Mouse (Mus musculus) NIH3T3 (cell line): ENCODE measurements around the gene Krtap16-1.

Experiments
- DNase-seq: peaks from one replicate; pipeline ENCODE4 v3.0.0-alpha.2; 2012; ENCODE audit warnings: low read depth

The Krtap16-1 gene

DNA sequence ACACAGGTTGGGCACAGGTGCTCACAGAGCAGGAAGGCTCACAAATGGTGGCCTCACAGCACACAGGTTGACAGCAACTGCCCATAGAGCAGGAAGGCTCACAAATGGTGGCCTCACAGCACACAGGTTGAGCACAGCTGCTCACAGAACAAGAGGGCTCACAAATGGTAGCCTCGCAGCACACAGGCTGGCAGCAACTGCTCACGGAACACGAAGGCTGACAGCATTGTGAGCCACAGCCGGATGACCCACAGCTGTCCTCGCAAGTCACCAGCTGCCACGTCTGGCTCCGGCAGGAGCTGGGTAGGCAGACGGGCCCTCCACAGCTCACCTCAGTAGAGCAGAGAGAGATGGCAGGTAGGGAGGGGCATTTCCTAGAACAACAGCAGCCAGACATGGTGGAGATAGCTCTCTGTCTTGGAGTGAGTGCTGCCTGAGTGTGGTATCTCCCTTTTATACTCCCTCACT is at the start of gene Krtap16-1:
Gene Krtap16-1, minus strand, starts transcription at position 418 of the 468 bp plus-strand sequence.
- DNase-seq, result no peak

DNA sequence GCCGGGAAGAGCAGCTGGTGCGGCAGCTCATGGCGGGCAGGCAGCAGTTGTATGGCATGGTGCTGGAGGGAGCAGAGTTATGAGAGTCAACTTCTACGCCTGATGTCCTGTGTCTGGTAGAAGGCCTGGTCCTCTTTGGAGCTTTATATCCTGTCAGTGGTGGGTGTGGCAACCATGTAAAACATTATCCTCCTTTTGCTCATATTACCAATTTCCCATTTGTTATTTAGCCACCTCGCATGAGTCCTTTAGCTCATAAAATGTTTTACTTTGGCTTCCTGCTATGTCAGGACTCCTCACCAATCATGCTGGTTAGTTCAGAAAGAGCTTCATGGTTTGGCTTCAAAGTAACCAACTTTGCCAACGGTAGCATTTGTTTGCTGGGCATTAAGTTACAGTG is 43.4 kb upstream of the Krtap16-1 start, which contains the start of gene Krt33b:
Gene Krt33b, minus strand, starts transcription at position 101 of the 400 bp plus-strand sequence.
- DNase-seq, result no peak

DNA sequence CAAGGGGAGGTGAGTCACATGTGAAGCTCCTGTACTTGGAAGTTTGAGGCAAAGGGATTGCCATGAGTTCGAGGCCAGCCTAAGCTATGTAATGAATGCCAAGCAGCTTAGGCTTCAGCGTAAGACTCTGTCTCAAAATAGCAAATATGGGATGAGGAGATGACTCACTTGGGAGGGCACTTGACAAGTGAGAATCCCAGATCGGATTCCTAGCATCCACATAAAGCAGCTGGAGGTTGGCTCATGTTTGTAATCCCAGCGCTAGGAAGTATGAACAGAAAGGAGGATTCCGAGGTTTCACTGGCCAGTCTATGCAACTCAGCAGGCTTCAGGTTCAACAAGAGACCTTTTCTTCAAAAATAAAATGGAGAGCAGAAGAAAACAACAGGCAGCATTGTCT is 35.0 kb upstream of the Krtap16-1 start:
- peak; percentile 6 for DNase-seq

DNA sequence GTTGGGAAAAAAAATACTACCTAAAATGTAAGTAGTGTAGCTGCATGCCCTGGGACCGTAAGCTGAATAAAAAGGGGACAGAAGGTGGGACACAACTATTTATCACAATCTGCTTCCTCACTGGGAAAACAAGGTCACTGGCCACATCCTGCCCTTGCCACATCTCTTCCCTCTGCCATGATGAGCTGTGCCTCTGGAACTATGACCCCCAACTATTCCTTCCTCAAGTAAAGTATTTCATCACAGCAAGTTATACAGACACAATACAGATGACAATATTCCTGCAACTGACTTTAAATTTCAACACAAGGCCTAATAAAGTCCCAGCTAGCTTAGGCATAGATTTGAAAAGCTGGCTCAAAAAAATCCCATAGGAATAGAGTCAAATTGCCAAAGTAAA is 33.1 kb upstream of the Krtap16-1 start:
- no peak for DNase-seq

DNA sequence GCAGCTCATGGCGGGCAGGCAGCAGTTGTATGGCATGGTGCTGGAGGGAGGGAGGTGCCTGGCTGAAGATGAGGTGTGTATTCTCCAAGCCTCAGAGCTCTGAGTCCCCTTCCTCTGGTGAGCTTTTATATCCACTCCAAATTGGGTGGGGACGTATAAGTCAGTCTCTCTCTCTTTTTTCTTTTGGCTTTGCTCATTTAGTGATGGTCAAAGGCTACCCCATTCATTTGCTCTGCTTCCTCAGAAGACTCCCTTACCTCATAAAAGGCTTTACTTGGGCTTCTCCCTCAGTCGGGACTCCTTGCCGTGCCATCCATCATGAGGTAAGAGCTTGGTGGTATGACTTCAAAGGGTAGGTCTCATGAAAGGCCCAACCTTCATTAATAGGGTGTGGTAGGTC is 29.7 kb upstream of the Krtap16-1 start, which contains the start of gene Krt33a:
Gene Krt33a, minus strand, starts transcription at position 101 of the 400 bp plus-strand sequence.
- DNase-seq, result no peak

DNA sequence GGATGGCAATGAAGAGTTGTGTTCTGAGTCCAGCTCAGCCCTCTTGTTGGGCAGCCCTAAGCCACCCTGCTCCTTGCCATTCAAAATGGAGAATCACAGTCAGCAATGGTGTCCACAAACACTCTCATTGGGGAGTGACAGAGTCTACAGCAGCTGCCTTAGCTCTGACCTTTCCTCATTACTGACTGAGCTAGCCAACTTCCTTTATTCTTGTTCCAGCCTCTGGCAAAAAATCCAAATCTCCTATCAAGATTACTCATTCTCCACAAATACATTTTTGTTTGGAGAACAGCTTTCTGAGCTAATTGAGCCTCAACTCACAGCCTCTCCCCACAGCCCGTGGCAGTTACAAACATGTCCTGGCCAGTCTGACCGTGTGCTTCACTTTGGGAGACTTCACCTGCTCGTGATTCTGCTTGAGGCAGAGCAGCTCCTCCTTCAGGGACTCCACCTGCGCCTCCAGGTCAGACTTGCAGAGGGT is 27.3 kb upstream of the Krtap16-1 start:
- no peak for DNase-seq

DNA sequence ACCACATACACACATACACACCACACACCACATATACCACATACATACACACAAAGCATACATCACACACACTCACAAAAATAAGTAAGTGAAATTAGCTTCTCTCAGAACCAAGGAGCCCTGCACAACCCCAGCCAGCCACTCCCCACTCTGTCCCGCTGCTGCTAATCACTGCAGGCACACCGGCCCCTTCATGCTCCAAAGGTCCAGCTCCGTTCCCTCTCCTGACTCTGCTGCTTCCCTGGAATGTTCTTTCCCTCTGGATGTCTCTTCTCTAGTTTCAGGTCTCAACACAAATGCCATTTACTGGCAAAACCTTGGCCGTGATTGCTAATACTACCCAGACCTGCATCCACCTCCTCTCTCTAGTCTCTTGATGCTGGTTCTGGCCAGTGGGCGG is 24.3 kb upstream of the Krtap16-1 start:
- no peak for DNase-seq

DNA sequence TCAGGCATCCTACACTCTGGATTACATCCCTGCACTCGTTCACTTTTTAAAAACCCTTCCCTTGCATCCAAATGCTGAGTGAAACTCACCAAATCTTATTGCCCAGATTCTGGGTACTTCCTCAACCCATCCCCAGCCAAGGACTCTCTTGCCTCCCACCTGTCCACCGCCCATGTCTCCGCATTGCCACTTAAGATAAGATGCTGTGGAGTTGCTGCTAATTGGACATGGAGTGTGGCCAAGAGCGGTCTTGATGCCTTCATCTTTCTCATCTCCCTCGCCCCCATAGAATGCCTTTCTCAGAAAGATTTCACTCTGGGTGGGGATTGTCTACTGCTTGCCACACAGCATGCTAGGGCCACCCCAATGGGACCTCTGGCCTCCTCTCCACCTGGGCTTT is 21.9 kb upstream of the Krtap16-1 start:
- no peak for DNase-seq

DNA sequence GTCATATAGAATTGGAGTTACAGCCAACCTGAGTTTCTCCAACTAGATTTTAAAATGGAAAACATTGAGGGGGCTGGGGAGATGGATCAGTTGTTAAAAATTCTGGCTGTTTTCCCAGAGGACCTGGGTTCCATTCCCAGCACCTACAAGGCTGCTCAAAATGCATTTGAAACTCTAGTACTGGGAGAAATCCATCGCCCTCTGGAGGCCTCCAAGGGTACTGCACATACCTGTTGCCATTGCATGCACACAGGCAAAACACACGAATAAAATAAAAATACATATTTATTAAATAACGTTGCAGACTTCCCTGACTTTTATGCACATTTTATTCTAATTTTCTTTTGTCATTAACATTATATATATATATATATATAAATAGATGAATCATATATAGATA is 20.2 kb upstream of the Krtap16-1 start:
- peak; percentile 11 for DNase-seq

DNA sequence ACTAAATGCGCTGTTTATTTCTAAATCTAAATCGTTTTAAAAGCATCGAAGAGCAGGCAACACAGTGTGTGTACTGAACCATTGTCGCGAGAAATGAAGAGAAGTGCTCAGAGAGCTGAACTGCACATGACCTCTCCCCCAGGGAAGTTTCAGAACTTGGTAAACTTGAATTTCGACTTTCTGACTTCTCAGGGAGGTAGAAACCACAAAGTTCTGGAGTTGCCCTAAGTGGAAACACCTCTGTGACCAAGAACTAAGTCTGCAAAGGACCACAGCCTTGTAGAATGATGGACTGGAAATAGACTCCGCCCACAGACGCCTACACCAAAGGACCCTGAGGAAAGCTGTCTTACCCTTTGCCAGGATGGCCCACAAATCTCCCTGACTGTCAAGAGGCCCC is 19.5 kb upstream of the Krtap16-1 start:
- no peak for DNase-seq

DNA sequence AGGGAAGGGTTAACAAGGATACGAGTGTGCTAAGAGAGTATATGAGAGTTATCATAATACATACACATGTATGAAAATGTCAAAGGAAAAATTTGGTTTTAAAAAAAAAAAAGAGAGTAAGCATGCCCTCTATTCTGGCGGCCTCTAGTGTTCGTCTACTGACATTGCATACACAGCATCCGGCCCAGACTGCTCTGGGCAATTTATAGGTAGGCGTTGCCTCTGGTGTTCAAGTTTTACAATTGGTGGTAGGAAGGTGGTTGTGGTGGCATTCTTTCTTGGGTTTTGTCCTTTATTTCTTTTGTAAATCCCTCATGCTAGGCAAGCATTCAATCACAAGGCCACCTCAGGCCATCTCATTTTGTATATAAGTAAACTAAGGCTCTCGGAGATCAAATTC is 18.4 kb upstream of the Krtap16-1 start:
- peak; percentile 81 for DNase-seq

DNA sequence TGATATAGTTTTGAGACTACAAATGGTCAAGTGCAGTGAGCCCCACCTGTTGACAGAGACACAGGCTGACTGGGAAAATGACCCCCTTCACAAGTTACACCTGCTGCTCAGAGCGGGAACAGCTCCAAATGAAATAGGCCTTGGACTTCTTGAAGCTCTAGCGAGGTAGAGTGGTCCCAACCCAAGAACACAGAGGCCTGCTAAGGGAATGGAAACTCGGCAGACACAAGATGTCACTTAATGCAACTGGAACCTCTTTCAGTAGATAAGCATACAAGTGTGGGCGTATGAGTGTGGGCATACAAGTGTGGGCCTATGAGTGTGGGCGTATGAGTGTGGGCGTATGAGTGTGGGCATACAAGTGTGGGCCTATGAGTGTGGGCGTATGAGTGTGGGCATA is 12.7 kb upstream of the Krtap16-1 start:
- DNase-seq, result no peak

DNA sequence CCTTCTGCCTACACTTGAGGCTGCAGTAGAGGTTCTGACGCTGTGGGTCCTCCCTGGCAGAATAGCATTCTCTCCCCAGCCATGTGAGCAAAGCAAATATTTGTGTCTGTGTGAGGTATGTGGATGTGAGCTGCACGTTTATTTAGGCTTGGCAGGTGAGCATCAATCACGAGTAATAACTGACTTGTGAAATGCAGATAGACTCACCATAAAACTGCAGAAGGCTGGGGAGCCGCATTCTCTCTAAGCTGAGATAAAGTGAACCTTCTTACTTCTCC is 7.9 kb upstream of the Krtap16-1 start:
- no peak for DNase-seq

DNA sequence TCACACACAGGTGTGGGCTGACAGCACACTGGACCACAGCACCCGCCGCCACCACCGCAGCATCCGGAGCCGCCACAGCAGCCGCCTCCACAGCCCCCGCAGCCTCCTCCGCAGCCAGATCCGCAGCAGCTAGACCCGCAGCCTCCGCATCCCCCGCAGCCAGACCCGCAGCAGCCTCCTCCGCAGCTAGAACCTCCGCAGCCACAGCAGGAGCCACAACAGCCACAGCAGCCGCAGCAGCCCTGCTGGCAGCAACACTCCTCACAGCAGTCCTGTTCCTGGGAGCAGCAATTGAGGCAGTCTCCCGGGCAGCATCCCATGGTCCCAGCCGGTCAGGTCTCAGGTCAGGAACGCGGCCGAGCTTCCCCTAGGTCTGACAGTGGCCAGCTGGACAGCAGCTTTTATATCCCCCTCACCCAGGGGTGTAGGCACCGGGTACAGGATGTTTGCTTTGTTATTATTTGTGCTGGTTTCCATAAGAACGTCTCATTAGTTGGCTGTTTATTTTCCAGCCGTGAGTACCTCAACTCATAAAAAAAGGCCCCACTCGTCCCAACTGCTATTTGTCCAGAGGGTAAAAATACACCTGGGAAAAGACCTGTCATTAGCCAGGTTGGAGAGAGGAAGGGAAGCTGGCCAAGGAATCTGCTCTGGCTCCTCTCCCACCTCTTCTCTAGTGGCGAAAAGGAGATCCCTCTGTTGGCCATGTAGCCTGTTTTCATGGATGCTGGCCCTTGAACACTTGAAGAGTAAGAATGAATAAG is 7.4 kb upstream of the Krtap16-1 start, which contains the start of gene Krtap17-1:
Gene Krtap17-1, minus strand, starts transcription at position 375 of the 764 bp plus-strand sequence.
- DNase-seq, result no peak

DNA sequence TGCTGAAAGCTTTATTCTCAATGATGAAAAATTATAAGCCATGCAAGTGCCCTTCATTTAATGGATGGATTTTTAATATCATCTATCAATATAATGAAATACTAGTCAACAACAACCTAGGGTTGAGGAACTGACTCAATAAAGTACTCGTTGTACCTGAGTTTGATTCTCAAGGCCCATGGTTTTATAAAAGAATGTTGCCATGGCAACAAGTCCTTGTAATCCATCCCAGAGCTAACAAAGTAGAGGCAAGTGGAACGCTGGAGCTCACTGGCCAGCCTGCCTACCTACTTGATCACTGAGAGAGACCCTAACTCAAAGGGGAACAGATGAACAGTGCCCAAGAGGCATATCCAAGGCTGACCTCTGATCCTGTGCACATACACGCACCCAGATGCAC is 4.2 kb upstream of the Krtap16-1 start:
- DNase-seq, result no peak

DNA sequence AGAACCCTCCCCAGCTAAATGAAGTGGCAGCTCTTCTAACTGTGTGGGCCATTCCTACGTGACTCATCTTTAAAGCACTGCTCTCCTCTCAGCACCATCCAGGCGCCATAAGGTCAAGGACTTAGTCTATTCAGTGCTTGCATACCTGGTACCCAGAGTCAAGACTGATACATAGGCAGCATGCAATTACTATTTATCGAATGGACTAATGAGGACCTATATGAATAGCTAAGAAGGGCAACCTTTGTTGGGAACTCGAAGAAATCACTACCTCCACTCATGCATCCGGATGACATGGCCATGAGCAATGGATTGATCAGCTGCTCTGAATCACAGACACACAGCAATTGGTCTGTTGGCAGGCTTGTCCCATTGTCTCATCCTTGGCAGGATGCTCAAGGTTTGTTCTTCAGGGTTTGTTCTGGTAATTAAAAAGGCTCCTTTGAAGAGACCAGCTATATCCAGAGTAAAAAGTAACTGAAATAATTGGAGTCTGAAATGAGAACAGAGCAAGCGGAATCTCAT is 3.5 kb upstream of the Krtap16-1 start:
- no peak for DNase-seq

DNA sequence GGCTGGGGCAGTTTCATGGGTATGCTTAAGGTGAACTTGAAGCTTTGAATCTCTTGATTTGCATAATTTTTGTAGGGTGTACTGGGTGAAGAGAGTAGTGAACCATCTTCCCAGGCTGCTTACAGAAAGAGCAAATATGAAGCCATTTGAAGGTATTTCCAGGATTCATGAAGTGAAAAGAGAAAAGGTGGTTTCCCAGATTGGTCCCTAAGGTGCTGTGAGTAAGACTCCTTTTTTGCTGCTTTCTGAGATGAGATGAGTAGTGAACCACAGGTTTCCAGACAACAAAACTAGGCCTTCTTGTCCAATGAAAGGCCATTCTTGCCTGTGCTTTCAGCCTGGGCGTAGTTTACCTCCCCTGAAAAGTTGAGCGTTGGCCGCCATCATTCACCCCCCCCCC is 2.1 kb upstream of the Krtap16-1 start:
- no peak for DNase-seq

DNA sequence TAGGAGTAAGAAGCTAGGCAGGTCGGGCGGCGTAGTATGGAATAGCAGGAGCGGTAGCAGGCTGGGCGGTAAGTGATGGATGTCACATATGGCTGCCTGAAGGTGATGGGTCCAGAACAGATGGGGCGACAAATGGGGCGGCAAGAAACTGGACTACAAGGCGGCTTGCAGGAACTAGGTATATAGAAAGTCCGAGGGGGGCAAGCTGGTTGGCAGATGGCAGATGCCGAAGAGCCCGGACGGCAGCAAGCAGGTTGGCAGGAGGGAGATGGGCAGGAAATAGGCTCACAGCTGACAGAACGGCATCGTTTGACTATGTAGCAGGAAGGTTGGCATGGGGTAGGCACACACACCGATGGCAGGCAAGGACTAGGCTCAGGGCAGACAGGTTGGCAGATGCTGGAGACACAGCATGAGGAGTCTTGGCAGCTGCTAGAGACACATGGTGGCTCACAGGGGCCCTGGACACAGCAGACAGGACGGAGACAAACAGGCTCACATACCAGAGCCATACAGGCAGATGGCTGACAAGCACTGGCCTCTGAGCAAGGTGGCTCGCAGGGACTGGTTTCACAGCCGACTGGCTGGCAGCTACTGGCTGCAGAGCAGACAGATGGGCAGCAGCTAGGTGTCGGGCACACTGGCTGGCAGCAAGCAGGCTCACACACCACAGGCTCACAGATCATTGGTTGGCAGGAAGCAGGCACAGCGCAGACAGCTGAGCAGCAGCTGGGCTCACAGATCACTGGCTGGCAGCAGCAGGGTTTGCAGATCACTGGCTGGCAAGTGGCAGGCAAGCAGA is 905 bp downstream of the Krtap16-1 start:
- DNase-seq, result no peak

DNA sequence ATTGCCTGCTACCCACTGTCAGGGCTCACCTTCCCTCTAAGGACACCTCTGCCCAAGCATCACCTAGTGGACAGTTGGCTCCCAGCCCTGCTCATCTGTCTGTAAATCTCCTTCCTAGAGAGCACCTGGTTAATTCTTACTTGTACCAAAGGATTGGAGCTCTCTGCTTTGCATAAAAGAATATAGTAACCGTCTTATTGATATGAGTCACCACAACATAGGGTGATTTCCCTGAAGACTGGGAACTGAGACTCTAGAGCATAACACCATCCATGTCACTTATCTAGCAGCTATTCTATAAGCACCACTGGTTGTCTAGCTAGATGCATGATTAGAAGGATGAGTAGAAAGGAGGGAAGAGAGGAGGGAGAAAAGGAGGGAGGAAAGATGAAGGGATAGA is 3.0 kb downstream of the Krtap16-1 start:
- no peak for DNase-seq

DNA sequence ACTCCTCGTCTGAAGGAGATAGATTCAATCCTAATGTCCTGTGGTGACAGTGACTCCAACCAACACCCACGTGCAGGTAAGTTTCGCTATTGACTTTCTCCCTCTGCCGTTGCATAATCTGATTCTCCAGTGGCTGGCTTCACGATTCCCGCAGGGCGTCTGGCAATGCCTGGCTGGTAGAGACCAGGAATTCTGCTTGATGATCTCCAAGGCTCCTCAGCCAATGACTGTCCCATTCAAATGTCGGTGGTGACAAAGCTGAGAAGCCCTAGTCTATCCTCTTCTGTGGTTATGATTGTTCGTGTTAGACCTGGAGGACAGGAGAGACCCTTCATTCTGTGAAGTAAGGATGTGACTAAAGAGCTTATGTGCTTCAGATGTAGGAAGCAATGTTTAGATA is 3.7 kb downstream of the Krtap16-1 start:
- no peak for DNase-seq

DNA sequence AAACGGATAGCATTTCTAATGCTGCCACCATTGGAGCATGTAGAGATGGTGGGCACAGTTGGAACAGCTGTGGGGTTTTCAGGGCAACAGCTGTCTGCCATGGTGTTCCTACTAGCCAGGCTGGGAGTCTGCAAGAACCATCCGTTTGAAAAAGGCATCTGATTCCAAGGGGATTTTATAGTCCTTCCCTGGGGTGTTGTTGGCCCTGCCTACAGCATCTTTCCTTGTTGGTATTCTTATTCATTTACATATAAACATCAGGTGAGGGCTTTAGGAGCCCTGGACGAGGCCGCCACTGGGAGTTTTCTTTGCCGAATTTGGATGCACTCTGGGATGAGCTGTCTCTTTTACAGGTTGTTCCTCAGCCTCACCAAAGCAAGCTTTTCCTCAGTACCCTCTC is 7.4 kb downstream of the Krtap16-1 start, which contains the start of gene Krtap29-1:
Gene Krtap29-1, minus strand, starts transcription at position 101 of the 400 bp plus-strand sequence.
- DNase-seq, result no peak

DNA sequence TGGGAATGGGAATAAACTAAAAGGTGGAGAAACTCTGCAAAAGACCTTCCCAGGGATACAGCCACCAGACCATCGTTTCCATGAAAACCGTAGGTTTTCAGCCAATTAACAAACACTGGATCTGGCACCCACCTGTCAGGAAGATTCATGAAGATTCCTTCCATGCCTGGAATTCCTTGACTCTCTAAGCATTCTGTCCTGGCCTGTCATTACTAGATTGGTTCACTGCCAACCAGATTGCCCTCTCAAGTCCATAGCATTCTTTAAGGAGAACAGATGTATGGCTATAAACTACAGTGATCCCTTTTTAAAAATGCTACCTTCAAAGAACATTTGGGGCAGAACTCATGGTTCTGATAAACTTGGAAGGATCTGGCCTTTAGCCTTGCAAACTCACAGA is 20.4 kb downstream of the Krtap16-1 start:
- DNase-seq, result no peak

DNA sequence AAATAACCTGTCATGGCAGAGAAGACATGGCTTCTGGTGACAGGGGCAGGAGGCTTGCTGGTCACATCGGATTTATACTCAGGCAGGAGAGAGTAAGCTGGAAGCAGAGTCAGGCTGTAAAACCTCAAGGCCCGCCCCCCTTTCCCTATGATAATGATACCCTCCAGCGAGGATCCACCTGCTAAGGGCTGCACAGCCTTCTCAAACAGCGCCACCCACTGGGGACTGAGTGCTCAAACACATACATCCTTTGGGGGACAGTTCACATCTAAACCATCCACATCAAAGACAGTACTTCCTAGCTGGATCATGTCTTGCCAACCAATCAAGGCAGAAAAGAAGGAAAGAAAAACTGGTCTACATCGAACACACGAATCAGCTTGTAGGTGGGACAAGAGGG is 22.2 kb downstream of the Krtap16-1 start:
- DNase-seq, result peak; percentile 6
